Mouse (Mus musculus) frontal cortex, postnatal 36 days (tissue): ENCODE results near the gene Gm3893.
"Not testable (repeated sequence)": the region's sequence is repeated elsewhere in the genome, so short reads cannot be mapped to it uniquely, and the experiment has no call there.

Experiments
- DNase-seq, 2 experiments: peaks; one replicate each; pipeline ENCODE4 v3.0.0; 2022; ENCODE audit warnings: low spot score in 2 of 2

The Gm3893 gene

DNA sequence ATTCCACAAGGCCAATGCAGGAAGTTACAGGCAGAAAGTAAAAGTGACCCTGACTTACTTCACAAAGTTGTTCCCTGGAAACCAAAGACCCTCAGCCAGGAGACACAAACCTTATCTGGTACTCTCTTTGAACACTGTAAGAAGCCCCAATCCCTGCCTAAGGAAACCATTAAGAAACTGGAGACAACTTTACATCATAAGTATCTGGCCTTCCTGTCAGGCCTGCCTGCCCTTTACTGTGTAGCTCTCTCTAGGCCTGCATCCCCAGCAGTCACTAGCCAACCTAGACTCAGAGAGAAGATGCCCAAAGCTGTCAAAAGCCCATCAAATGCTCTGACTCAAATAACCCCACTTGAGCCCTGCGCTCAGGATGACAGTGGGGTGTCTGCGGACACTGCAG is at the start of gene Gm3893:
Gm3893 (plus strand) TSS at position 301 of the 400 bp plus-strand sequence.
- not testable (repeated sequence) for DNase-seq

DNA sequence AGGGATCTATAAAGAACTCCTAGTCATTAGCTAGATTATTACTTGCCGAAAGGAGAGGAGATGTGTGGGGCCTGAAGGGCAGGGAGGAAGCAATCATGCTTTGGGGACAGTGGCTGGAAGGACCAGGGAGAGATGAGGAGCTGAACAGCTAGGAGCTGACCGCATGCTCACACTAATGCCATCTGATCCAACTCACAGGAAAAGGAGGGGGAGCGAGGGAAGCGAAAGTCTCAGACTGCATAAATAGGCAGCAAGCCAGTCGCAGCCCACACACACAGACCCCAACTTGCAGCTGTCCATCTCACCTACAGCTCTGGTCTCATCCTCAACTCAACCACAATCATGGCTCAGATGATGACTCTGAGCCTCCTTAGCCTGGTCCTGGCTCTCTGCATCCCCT is 23.5 kb downstream of the Gm3893 start, which contains the start of gene Gm13304:
Gm13304 (plus strand) TSS at position 301 of the 400 bp plus-strand sequence.
- not testable (repeated sequence) for DNase-seq
